Mouse (Mus musculus) natural killer cell, adult 2 months (primary cell): ENCODE data around the gene 4930519G04Rik.
A peak's percentile ranks its signal among the peaks of the same experiment; 100 is the strongest.
"Not testable (repeated sequence)": the region's sequence is repeated elsewhere in the genome, so short reads cannot be mapped to it uniquely, and the experiment has no call there.

Experiments
- DNase-seq, 2 experiments: peaks; one replicate each; pipeline ENCODE4 v3.0.0; 2022; ENCODE audit warnings: low spot score in 2 of 2

4930519G04Rik gene

DNA sequence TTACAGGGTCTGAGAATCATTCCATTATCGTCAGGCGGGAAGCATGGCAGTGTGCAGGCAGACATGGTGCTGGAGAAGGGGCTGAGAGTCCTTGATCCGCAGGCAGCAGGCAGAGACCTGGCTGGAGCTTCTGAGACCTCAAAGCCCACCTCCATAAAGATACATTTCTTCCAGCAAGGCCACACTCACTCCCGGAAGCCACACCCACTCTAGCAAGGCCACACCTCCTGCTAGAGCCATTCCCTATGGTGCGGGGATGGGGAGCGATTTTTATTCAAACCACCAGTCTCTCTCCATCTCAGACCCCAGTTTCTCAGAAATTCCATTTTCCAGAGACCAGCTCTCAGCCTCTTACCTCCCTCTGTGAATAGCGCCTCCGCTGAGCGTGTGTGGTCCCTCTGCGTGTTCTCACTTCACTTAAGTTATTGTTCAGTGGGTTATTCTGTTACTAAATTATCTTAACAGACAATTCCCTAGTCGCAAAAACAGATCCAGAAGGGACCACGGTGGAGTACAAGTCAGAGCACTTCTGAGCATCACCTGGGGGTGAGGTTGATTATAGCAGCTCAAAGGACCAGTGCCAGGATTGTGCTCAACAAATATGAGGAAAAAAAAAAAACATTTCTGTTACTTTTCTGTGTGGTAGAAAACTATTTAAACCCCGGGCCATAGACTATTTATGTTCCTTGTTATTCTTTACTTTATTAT, 55.3 kb downstream of the 4930519G04Rik start:
- no peak for DNase-seq

DNA sequence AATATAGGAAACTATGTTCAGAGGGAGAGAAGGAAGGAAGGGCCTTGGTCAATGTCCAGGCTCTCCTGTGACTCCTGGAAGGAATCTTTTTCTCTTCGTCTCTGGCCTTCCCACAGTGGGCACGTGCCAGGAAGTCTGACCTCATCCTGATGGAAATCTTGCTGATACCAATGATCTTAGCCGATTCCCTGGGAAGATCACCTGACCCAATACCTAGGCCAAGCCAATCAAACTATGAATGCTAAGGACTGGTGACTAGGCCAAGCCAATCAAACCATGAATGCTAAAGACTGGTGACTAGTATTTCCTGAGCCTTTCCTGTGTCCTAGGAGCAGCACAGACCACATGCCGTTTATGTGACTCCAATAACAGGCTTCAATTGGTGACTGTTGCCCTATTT, 60.2 kb downstream of the 4930519G04Rik start:
- DNase-seq: no peak

DNA sequence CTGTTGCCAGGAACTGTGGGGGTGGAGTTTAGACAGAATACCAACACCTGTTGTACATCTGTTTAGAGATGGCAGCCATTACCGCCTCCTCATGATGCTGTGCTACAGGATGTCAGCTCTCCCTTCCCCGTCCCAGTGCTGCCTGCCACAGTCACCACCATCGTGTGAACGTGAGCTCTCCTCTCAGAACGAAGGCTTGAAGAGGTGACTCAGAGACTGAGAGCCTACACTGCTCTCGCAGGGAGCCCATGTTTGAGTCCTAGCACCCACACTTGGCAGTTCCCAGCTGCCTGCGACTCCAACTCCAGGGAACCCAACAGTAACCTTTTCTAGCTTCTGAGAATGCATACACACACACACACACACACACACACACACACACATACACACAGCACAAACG, 61.4 kb downstream of the 4930519G04Rik start:
- no peak for DNase-seq

DNA sequence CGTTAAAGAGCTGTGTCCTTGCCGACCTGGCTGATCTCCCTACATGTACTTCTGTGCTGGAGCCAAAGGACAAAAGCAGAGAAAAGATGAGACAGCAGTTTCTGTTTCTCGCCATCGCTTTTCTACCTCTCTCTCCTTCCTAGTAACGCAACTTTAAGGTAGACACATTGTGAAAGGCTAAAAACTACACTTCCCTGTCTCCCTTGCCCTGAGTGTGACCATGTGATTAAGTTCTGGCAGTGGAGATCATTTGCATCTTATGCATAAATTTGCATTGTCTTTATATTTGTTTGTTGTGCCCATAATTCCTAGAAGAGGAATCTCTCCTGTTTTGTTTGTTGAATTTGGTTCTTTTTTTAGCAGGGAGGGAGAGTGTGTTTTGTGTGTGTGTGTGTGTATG, 62.4 kb downstream of the 4930519G04Rik start:
- DNase-seq: no peak

DNA sequence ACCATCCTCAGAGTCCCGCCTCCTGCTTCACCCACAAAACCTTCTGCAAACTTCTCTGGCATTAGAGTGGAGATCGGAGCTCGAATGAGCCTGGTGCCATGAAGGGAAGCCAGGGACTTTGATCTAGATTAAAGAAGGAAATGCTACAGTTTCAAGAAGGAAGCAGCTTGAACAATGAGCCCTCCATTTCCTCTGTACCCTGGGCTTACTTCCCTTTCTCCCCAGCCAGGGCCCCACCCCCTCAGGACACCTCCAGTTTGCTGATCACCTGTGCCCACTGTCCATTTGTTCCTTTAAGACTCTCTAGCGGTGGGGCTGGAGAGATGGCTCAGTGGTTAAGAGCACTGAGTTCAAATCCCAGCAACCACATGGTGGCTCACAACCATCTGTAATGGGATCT, 63.3 kb downstream of the 4930519G04Rik start:
- peak in 1 of 2 experiments; percentile 53 for DNase-seq

DNA sequence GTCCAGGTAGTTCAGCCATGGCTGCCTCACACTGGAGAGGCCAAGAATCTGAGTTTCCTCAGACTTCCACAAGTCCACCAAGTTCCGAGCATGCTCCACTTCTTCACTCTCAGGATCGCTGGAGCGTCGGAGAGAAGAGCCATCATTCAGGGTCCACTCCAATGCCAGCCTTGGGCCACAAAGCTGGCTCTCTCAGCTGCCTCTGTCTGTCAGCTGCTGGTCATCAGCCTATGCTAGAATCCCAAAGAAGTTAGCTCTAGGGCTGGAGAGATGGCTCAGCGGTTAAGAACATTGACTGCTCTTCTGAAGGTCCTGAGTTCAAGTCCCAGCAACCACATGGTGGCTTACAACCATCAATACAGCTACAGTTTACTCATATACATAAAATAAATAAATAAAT, 63.9 kb downstream of the 4930519G04Rik start:
- not testable (repeated sequence) for DNase-seq

DNA sequence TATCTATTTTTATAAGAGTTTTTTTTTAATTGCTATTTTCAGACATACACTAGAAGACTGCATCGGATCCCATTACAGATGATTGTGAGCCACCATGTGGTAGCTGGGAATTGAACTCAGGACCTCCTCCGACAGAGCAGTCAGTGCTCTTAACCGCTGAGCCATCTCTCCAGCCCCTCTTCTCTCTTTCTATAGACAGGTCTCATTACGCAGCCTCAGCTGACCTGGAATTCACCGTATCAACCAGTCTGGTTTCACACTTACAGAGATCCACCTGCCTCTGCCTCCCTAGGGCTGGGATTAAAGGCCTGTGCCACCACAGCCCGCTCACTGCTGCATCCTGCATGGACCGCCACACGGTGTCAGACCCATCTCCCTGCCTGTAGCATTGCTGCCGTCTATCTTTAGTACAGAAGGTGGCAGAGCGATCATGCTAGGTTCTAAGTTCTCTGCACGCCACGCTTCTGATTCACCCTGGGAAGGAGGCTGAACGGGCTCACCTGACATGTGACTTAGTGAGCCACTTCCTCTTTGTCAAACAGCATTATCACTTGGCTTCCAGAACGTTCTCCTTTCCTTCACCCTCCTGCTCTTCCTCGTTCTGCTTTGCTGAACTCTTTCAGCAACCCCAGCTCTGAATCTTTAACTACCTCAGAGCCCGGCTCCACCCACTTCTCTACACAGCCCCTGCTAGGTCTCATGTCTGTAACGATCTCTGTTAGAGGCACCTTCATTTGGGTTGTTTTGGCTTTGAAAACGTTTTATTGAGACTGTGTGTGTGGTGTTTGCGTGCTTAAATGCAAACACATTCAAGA, 68.3 kb downstream of the 4930519G04Rik start:
- peak; percentile 71 to 88 for DNase-seq

DNA sequence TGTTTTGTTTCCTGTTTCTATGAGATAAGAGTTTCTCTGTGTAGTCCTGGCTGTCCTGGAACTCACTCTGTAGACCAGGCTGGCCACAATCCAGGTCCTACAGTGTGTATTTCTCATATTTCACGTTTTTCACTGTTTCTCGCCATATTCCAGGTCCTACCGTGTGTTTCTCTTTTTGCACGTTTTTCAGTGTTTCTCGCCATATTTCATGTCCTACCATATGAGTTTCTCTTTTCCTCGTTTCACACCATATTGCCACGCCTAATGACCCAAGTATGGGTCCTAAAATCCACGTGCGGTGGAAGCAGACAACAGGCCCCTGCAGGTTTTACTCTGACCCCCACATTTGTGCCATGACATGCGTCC, 68.9 kb downstream of the 4930519G04Rik start:
- no peak for DNase-seq

DNA sequence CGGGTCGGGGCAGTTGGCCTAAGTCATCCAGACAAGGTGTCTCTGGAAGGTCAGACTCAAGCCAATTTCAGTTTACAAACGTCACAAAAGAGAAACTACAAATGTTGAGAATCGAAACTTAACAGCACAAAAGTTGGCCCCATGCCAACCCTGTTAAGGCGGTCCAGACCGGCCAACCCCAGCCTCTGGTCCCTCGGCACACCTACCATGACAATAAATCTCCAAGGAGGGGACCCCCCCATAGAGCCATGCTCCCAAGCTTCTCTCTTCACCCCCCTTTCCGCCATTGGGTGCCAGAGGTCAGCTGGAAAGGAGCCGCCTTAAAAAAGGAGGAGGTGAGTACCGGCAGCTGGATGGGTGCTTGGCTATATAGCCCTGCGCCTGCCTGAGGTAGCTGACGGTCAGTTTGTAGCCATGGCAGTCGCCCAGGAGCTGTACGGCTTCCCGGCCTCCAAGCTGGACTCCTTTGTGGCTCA, 69.6 kb downstream of the 4930519G04Rik start, which contains the start of gene Oasl1:
Gene Oasl1, plus strand, starts transcription at position 243 of the 476 bp plus-strand sequence.
- peak; percentile 75 to 77 for DNase-seq

DNA sequence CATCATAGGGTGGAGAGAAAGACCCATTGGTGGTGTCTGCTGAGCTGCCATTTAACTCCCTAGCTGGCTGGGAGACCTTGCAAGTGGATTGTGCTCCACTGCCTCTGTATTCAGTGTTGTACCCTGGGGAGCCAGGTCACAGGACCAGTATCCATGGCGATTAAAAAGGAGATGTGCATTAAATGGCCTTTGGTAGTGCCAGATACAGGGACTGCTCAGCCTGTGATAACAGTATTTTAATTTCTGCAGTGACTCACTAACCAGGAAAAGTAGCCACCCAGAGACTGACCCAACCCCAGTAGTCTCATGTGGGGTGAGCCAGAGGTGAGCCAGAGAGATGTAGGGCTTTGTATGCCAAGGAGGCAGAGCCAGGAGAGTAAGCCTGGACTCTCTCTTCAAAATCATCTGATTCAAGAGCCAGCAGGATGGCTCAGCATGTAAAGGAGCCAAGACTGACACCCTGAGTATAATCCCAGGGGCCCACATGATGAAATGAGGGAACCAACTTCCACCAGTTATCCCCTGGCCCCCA, 72.8 kb downstream of the 4930519G04Rik start:
- no peak for DNase-seq

DNA sequence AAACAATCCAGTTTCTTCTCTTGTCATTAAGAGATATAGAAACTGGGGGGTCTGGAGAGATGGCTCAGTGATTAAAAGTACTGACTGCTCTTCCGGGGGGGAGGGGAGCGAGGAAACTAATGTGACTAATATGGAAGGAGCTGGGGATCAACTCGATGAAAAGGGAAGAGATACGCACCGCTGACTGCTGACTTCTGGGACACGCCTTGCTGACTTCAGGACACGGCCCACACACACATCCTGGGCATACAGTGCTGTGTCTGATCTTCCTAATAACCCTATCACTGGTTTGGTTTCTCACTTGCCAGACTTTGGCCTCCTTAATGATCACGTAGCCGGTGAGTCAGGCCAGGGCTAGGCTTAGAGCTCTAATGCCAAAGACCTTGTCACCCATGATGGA, 73.3 kb downstream of the 4930519G04Rik start:
- DNase-seq: no peak

DNA sequence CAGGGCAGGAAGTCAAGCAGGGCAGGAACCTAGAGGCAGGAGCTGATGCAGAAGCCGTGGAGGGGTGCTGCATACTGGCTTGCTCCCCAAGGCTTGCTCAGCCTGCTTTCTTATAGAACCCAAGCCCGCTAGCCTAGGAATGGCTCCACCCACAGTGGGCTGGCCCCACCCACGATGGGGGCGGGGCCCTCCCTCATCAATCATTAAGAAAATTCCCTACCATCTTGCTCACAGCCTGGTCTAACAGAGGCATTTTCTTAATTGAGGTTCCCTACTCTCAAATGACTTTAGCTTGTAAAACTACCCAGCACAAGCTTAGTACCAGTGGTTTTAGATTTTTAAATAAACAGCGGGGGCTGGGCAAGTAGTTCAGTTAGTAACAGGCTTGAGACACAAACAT, 78.2 kb downstream of the 4930519G04Rik start:
- no peak for DNase-seq

DNA sequence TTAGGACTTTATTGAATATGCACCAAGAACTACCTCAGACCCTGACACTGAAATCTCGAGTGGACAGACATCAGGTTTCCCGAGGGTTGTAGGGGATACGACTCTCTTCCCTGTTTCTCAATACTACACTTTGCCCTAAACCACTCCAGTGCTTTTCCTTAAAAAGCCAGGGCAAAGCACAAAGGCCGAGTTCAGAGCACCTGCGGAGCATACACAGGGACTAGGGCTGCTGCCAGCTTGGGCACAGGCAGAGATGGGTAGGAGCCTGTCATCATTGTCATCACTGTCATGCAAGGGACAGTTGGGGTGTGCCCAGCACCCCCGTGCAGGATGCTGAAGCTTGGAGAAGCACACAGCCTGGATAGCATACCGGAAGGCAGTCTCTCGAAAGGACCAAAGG, 79.7 kb downstream of the 4930519G04Rik start:
- no peak for DNase-seq
